Mouse (Mus musculus) heart, embryonic 16.5 days (tissue): ENCODE data around the gene Mycn. TPM values are rescaled to one million over a fixed set of nuclear protein-coding genes. Genes with fewer than 3 reads are reported as not detected.

ENCODE experiments used
- ATAC-seq: fragments of 200-750 bp; cut with Nextera tagmentation; replicated peaks from 2 replicates; pipeline ENCODE4 v1.8.0; 2017; ENCODE audit warnings: moderate number of reproducible peaks; ENCODE audit not compliant: insufficient read depth, low FRiP score; ENCODE audit errors: extremely low read depth
- H3K27ac ChIP-seq: fragments of 300-500 bp; sonication (generic); 2 replicates; pipeline ENCODE4 v1.5.1; 2014; ENCODE audit warnings: mild to moderate bottlenecking, low read length, control low read depth, moderate library complexity
- H3K27me3 ChIP-seq: fragments of 300-500 bp; sonication (generic); 2 replicates; pipeline ENCODE4 v1.6.1; 2014; ENCODE audit warnings: low read length, mixed read lengths; ENCODE audit not compliant: control insufficient read depth, insufficient read depth
- H3K36me3 ChIP-seq: fragments of 300-500 bp; sonication (generic); 2 replicates; pipeline ENCODE4 v1.6.1; 2014; ENCODE audit not compliant: control insufficient read depth, insufficient read depth
- H3K4me1 ChIP-seq: fragments of 300-500 bp; sonication (generic); 2 replicates; pipeline ENCODE4 v1.6.1; 2014; ENCODE audit warnings: low read length, mixed read lengths; ENCODE audit not compliant: control insufficient read depth, insufficient read depth
- H3K4me2 ChIP-seq: fragments of 300-500 bp; sonication (generic); 2 replicates; pipeline ENCODE4 v1.6.1; 2014; ENCODE audit warnings: low read depth, mild to moderate bottlenecking, control low read depth, low read length
- H3K4me3 ChIP-seq: fragments of 300-500 bp; sonication (generic); 2 replicates; pipeline ENCODE4 v1.5.1; 2014; ENCODE audit warnings: mild to moderate bottlenecking, control low read depth, low read length
- H3K9ac ChIP-seq: fragments of 300-500 bp; sonication (generic); 2 replicates; pipeline ENCODE4 v1.6.1; 2014; ENCODE audit warnings: low read length, control low read depth
- H3K9me3 ChIP-seq: fragments of 300-500 bp; sonication (generic); replicated peaks from 2 replicates; pipeline ENCODE4 v1.6.1; 2016; ENCODE audit warnings: low read length; ENCODE audit not compliant: control insufficient read depth
- WGBS: fragments of 180-500 bp; shearing (Covaris S2); extraction: QIAGEN DNeasy Blood & Tissue Kit; methylation state at CpG from one replicate; pipeline ENCODE4 v1.1.7; 2014; 5-methylcytosine and 5-hydroxymethylcytosine counted together
- polyA plus RNA-seq: library from polyadenylated mRNA; unstranded; fragments of >200 nt; fragmentation: Nextera tagmentation; extraction: Ambion mirVana; gene quantifications from 2 replicates; pipeline ENCODE4 v1.2.1, GENCODE M21; 2015

Mycn gene
- polyA plus RNA-seq, 1 experiment from 2014 or later, result 31.3 TPM

DNA sequence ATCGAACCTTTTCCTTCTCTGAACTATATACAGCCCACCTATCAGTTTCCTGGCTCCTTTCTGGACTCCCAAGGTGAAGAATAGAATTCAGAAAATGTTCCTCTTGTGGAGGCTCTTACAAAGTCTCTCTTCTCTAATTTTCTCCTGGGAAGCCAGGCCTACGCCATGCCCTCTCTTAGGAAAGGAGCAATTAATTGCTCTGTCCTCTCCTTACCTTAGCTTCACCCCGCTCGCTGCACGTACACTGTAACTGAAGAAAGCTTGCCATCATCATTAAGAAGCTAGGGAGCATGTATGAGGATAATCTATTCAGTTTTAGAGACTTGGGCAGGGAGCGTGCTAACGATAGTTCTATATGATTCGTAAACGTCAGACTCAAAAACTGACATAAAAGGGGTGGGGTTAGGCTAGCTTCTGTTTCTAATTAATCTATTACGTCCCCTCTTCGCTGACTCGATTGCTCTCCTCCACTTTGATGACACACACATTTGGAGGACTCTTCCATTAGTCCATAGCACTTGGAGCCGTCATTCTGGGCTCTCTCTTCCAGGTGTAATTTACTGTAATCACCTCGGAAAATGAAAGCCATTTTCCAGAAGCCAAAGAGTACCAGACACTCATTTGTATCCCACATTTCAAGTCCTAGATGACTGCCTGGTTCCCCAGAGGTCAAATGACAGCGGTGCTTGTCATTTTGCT is 55.4 kb downstream of the Mycn start:
- Histone ChIP-seq H3K4me1 (no peaks in the 10 kb centered on the region), H3K36me3 (no peaks in the 10 kb centered on the region), H3K4me3 (no peak overlapping the region), H3K9me3 (no peaks in the 10 kb centered on the region), H3K4me2 (no peak overlapping the region), H3K27me3 (no peaks in the 10 kb centered on the region), H3K27ac (no peak overlapping the region), H3K9ac (no peak overlapping the region)
- 71% methylated on average over 15 of the region's 15 CpGs for WGBS
- no peak for ATAC-seq
